Mouse (Mus musculus) induced T-regulatory cell, adult 2 months (primary cell): Measurements from ENCODE around the gene Cntnap5a.

Experiments
- DNase-seq: peaks from one replicate; pipeline ENCODE4 v3.0.0-alpha.2; 2012; ENCODE audit warnings: low read depth

Cntnap5a gene

GRCm38 (mm10) chr1:115684518-115685368, at the start of gene Cntnap5a:
Cntnap5a (plus strand) TSS chr1:115684756.
- no peak for DNase-seq

DNA sequence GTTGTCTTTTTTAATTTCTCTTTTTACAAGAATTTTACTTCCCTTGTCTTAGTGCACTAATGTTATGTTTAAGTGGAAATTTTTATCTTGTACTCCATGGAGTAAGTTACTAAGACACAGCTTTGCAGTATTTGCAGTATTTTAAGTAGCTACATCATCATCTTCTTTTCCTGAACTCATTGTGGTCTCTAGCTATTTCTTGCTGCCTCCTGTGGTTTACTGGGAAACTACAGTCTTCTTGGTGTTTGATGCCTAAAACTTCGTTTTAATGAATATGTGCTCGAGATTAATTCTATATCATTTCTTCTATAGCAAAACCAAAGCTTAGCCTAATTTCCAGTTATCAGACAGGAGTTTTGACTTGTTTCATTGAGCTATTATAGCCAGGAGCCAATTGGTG, 37.6 kb upstream of the Cntnap5a start:
- DNase-seq: no peak

GRCm38 (mm10) chr1:115658343-115659064, 26.1 kb upstream of the Cntnap5a start:
- no peak for DNase-seq

DNA sequence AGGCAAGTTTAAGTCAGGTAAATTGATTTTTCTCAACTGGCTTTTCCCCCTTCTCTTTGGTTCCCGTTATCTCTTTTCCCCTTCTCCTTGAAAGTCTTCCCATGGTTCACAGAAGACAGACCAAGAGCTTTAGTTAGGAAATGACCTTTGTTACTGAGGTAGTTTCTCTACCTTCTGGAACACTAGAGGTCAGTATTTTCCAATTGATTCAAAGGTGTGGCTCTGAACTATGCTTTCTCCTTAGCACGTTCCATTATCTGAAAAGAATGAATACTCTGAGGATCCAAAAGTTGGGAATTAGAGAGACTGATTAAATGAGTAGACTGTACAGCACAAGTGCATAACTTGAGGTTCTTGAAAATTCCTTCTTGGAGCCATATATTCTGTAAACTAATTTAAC, 1.9 kb downstream of the Cntnap5a start:
- no peak for DNase-seq

DNA sequence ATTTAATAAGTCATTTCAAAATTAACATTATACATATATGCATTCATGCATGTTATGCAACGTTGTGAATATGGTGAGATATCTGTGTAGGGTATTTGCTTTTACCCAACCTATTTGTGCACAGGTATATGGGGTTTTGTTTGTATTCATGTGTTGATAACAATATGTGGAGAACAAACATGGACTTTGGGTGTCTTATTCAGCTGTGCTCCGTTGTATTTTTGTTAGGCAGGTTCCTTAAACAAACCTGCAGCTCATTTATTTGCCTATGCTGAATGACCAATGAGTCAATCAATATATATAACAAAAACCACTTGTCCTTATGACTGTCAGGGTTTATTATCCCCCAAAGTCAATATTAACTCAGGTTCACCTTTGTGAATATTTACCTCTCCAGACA, 15.2 kb downstream of the Cntnap5a start:
- no peak for DNase-seq

- no peak for DNase-seq
These were observed 58.0 kb downstream of the Cntnap5a start for GRCm38 (mm10) chr1:115742556-115742955.

DNA sequence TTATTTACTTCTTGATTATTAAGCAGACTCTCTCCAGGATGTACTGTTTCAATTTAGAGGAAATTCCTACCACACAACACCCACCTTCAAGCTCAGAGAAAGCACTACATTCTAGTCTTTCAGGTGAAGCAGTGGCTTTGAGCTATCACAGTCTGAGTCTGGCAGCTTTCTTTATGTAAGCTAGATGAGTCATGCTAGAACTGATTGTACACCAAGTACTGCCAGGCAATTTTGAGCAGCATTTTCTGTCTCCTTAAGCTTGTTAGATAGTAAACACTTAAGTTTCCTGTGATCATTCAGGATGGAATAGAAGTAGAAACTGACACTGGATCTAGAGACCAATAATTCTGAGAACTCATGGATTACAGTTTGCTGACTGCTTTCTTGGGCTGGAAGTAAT, 61.0 kb downstream of the Cntnap5a start:
- no peak for DNase-seq

- no peak for DNase-seq
These were observed 100.2 kb downstream of the Cntnap5a start for GRCm38 (mm10) chr1:115784737-115785136.

DNA sequence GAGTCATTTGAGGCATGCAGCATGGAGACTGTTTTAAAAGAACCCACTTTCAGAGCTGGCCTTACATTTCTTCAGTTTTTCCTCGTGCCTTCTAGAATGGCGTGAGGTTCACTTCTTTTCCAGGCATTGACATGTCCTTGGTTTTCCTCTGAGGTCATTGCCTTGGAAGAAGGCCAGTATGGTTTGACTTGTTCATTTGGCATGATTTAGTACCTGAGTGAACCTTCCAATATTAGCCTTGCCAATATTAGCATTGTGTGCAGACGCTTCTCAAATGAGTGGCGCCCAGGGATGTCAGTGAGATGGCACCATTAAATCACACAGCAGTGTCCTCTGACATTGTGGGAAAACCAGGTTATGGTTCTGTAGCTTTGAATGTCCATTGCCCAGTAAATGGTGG, 158.0 kb downstream of the Cntnap5a start:
- DNase-seq: no peak

DNA sequence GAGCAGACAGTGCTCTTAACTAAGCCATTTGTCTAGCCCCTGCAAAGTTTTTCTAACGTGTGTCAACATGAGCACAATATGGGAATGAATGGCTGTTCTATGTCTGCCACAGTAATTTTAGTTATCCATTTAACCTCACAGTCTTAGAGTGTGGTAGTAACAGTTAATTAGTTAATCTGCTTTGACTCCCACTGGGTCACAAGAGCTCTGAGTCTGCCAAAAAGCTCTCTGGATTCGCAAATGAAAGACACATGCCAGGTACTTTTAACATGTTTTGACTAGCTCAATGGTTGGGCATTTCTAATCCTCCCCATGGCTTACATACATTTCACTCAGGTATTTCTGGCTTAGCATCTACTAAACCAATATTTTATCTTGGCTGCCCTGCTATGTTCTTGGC, 163.0 kb downstream of the Cntnap5a start:
- DNase-seq: no peak

DNA sequence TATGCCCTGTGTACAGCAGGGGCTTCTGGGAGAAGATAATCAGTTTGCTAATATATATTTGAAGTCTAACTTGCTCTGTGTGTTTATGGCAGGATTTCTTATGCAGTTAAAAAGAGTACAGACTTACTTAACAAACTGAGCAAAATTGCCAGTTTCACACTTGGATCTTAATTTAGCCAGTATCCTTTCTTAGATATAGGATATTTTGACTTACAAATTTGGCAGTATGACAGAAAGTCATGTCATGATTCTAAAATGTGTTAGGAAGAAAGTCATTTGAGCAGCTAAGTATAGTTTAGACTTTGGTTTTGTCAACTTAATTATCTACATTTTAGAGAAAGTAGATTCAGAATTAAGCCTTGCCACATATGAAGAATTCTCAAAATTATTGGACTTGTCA, 167.7 kb downstream of the Cntnap5a start:
- no peak for DNase-seq

GRCm38 (mm10) chr1:115918396-115918795, 233.8 kb downstream of the Cntnap5a start:
- DNase-seq: no peak

GRCm38 (mm10) chr1:115925953-115926665, 241.6 kb downstream of the Cntnap5a start:
- no peak for DNase-seq

- DNase-seq: no peak
These were observed 247.5 kb downstream of the Cntnap5a start for GRCm38 (mm10) chr1:115932045-115932444.

GRCm38 (mm10) chr1:115945892-115946291, 261.3 kb downstream of the Cntnap5a start:
- no peak for DNase-seq

DNA sequence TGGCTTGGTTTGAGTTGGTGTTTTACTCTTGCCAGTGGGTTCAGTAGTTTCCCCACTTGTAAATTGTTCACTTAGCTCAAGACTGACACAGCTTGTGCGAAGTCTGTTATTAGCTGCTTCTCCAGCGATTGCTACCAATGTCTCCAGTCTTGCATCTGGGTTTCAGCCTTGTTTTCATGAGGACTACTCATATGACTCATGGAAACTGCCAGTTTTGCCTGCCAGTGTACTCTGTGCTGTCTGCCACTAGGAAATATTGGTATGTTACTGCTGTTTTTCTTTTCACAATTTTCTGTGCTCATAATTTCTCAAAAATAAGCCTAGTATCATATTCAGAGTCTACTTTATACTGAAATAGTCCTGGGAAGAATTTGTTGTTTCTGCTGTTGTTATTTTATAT, 272.0 kb downstream of the Cntnap5a start:
- no peak for DNase-seq

DNA sequence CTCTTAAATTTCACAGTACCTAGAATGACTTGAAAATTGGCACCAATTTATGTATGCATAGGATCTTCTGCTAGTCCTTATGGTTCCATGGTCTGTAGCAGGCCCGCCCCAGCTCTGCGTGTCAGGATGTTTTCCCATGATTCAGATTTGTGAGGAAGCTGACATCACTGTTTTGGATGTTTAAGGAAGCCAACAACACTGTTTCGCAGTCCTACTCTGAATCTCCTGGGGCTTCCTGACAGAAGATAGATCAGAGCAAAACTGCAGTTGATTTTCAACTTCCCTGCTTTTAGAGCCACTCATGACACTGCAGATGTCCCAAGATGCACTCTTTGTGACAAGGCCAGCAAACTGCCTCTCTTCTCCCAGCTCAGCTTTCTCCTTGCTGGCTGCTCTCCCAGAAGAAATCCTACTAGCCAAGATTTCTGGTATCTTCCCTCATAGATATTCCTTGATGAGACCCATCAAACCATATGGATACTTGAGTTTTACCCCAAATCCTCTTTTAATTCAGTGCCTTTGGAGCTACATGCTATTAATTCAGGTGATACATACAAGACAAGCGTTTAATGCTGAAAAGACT, 280.5 kb downstream of the Cntnap5a start:
- DNase-seq: no peak

DNA sequence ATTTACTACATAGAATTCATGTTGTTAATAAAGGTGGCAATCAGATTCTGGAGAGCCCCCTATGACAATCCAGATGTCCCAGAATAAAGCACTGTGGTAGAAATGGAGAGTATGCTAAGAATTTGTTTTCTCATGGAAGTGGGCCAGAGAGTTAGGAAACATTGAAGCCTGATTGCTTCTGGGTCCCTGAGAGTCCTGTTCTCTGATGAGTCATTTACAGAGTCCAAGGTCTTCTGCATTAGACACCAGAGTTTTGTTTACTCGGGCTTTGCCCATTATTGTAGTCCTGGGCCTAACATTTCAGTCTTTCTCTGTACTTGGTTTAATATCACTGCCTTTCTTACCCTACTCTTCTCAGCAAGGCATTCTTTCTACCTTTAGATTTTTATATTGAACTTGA, 305.6 kb downstream of the Cntnap5a start:
- DNase-seq: no peak

DNA sequence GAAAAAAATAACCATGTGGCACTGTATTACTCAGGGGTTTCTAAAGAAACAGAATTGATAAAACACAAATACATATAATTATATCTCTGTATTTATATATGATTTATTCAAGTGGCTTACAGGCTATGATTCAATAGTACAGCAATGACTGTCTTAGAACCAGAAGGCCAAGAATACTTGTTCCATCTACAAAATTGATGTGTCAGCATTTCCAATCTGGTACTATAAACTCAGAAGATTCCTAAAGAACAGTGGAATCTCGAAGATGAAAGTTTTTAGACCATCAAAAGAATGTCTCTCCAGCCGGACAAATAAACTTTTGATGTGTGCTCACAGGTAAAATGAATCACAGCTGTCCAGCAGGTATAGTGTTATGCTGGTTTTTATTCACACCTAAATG, 331.2 kb downstream of the Cntnap5a start:
- DNase-seq: no peak

DNA sequence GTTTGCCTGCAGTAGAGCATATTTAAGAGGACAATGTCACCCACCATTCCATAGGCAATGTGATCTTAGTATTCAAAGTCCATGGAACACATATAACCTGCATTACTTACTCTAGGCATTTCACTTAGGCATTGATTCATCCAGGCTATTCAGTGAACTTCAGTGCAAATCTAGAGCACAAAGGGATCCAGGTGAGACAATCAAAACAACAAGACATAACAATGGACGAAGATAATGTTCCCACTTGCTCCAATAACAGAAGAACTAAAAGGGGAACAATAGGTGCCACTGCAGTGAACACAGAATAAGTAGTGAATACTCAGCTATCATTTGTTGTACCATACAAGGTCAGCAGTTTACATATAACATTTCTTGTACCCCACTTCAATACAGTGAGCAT, 345.1 kb downstream of the Cntnap5a start:
- DNase-seq: no peak

DNA sequence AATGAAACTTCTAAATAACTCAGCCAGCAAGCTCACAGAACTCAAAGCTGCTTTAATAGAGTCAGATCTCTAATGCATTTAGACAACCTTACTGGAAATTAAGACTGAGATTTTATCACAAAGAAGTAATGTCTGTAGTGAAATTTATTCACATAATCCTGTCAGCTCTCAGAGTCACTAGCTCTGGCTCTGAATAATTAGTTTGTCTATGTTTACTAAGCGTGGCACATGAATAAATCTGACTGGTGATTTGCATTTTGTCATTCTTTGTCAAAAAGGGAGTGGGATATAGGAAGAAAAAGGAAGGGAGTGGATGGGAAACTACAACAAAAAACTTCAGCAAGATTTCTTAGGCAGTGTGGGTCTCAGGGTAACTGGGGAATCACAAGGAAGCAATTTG, 351.3 kb downstream of the Cntnap5a start:
- DNase-seq: no peak

DNA sequence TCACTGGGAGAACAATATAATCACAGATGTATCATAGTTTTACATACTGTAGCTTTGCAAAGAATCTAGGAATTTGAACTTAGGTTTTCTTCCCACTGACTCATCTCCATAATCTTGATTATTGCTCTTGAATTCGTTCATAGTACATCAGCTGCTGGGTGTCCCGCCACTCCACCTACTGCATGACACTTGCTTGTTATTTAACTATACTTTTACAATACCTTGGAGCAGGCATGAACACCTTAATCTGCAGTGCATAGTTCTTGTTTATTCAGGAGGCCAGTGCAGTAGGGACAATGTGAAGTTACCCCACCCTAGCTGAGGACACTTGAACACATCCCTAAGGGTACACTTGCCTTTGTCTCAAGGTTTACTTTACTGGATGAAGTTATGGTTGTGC, 352.3 kb downstream of the Cntnap5a start:
- DNase-seq: no peak
